In the genomic region with DNA sequence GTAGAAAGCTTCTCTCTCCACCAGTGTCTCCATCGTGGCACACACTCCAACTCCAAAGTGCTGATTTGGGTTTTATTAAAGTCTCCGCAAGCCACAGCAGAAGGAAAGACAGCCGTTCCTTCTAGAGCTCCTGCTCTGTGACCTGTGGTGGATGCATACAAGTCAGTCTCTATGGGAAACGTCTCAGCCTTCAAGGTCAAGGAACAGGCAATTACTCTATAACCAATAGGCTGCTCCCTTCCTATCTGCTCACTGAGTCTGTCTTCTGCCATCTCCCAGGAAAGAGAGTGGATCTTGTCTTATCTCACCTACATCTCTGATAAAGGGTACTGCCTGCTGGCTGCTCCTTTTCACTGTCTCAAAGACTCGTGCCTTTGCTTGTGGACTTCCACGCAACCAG, we compare ENCODE assay signal across 32 mouse cellular contexts.
"Had no signal": no experiment of that assay in that cellular context is flagged by ENCODE, and none has a peak within 500 bp of the region (broad histone marks: within the 10 kb centered on the region; RNA-seq: fewer than 3 reads in every experiment).

No protein-coding gene starts in this region.

- H3K4me3 ChIP-seq: heart, embryonic 10.5 days; heart, embryonic 12.5 days; heart, embryonic 13.5 days; heart, embryonic 15.5 days; hindbrain, embryonic 10.5 days; hindbrain, embryonic 12.5 days; hindbrain, embryonic 13.5 days; hindbrain, embryonic 15.5 days; kidney, embryonic 15.5 days; layer of hippocampus, adult 2 months; left cerebral cortex, adult 2 months had no signal

- H3K9ac ChIP-seq: heart, embryonic 12.5 days; heart, embryonic 13.5 days; heart, embryonic 15.5 days; hindbrain, embryonic 12.5 days; hindbrain, embryonic 13.5 days; hindbrain, embryonic 14.5 days; hindbrain, embryonic 15.5 days; kidney, embryonic 15.5 days had no signal

- DNase-seq: heart, postnatal 10 days; heart, postnatal 14 days; heart, postnatal 36 days; heart, postnatal 4 days; kidney, adult 11 months; kidney, adult 18-20 months; kidney, adult 2 months; kidney, adult 8-10 months; kidney, adult 9 months; kidney, postnatal 10 days; kidney, postnatal 14 days; kidney, postnatal 25 days; kidney, postnatal 36 days; kidney, postnatal 4 days; layer of hippocampus, adult 9-11 months; layer of hippocampus, postnatal 36 days had no signal

- H3K4me2 ChIP-seq: heart, embryonic 11.5 days; heart, embryonic 12.5 days; heart, embryonic 13.5 days; heart, embryonic 15.5 days; hindbrain, embryonic 12.5 days; hindbrain, embryonic 13.5 days; hindbrain, embryonic 14.5 days; hindbrain, embryonic 15.5 days; kidney, embryonic 15.5 days had no signal

- H3K27ac ChIP-seq: heart, embryonic 10.5 days; heart, embryonic 13.5 days; heart, embryonic 15.5 days; hindbrain, embryonic 10.5 days; hindbrain, embryonic 12.5 days; hindbrain, embryonic 13.5 days; hindbrain, embryonic 14.5 days; hindbrain, embryonic 15.5 days; hindbrain, postnatal 0 days; kidney, embryonic 15.5 days; kidney, postnatal 0 days; layer of hippocampus, adult 2 months; left cerebral cortex, adult 2 months had no signal

- H3K27me3 ChIP-seq: heart, embryonic 15.5 days; hindbrain, embryonic 12.5 days; hindbrain, embryonic 13.5 days; hindbrain, embryonic 15.5 days; kidney, embryonic 15.5 days had no signal

- H3K36me3 ChIP-seq: heart, embryonic 10.5 days; heart, embryonic 12.5 days; heart, embryonic 13.5 days; heart, embryonic 15.5 days; hindbrain, embryonic 10.5 days; hindbrain, embryonic 12.5 days; hindbrain, embryonic 13.5 days; hindbrain, embryonic 15.5 days; kidney, embryonic 15.5 days had no signal

- H3K4me1 ChIP-seq: heart, embryonic 10.5 days; heart, embryonic 12.5 days; heart, embryonic 13.5 days; heart, embryonic 15.5 days; hindbrain, embryonic 10.5 days; hindbrain, embryonic 12.5 days; hindbrain, embryonic 13.5 days; kidney, embryonic 15.5 days had no signal

- ATAC-seq: hindbrain, postnatal 0 days; inflammation-experienced regulatory T-cells, adult 6 months had no signal

- H3K9me3 ChIP-seq: heart, embryonic 10.5 days; heart, embryonic 12.5 days; heart, embryonic 13.5 days; heart, embryonic 15.5 days; hindbrain, embryonic 10.5 days; hindbrain, embryonic 12.5 days; hindbrain, embryonic 13.5 days; hindbrain, embryonic 15.5 days; kidney, embryonic 15.5 days had no signal
